Mouse (Mus musculus): ENCODE measurements around the gene Ric3.
"Not testable (repeated sequence)": the region's sequence is repeated elsewhere in the genome, so short reads cannot be mapped to it uniquely, and the experiment has no call there.

Gene Ric3

GRCm38 (mm10) chr7:109083113-109083812, at the start of gene Ric3:
Gene Ric3, minus strand, starts transcription at chr7:109083331.
- DNase-seq = peak; percentile 14

- peak; percentile 16 for DNase-seq
Measured at GRCm38 (mm10) chr7:109131565-109131964, 48.4 kb upstream of the Ric3 start.

GRCm38 (mm10) chr7:109129946-109130686, 47.0 kb upstream of the Ric3 start:
- DNase-seq = no peak

- peak; percentile 74 for DNase-seq
Measured at GRCm38 (mm10) chr7:109129442-109129841, 46.3 kb upstream of the Ric3 start.

- no peak for DNase-seq
Measured at GRCm38 (mm10) chr7:109115929-109116328, 32.8 kb upstream of the Ric3 start.

- not testable (repeated sequence) for DNase-seq
Measured at GRCm38 (mm10) chr7:109115488-109115887, 32.4 kb upstream of the Ric3 start.

GRCm38 (mm10) chr7:109114950-109115349, 31.8 kb upstream of the Ric3 start:
- DNase-seq = no peak

- DNase-seq = no peak
Measured at GRCm38 (mm10) chr7:109111000-109111399, 27.9 kb upstream of the Ric3 start.

GRCm38 (mm10) chr7:109104894-109105293, 21.8 kb upstream of the Ric3 start:
- no peak for DNase-seq

GRCm38 (mm10) chr7:109101167-109101566, 18.0 kb upstream of the Ric3 start:
- no peak for DNase-seq

GRCm38 (mm10) chr7:109098145-109099018, 15.3 kb upstream of the Ric3 start:
- DNase-seq = peak; percentile 46

- no peak for DNase-seq
Measured at GRCm38 (mm10) chr7:109097203-109097602, 14.1 kb upstream of the Ric3 start.

GRCm38 (mm10) chr7:109096618-109097017, 13.5 kb upstream of the Ric3 start:
- no peak for DNase-seq

- DNase-seq = no peak
Measured at GRCm38 (mm10) chr7:109094294-109094693, 11.2 kb upstream of the Ric3 start.

GRCm38 (mm10) chr7:109091316-109091715, 8.2 kb upstream of the Ric3 start:
- not testable (repeated sequence) for DNase-seq

GRCm38 (mm10) chr7:109086946-109087345, 3.8 kb upstream of the Ric3 start:
- DNase-seq = peak; percentile 7

- no peak for DNase-seq
Measured at GRCm38 (mm10) chr7:109083813-109084184, 668 bp upstream of the Ric3 start.

- peak; percentile 69 for DNase-seq
Measured at GRCm38 (mm10) chr7:109082269-109083112, 640 bp downstream of the Ric3 start.

GRCm38 (mm10) chr7:109072326-109072725, 10.8 kb downstream of the Ric3 start:
- DNase-seq = no peak

- no peak for DNase-seq
Measured at GRCm38 (mm10) chr7:109069641-109070040, 13.5 kb downstream of the Ric3 start.

GRCm38 (mm10) chr7:109059536-109059935, 23.6 kb downstream of the Ric3 start:
- DNase-seq = no peak

GRCm38 (mm10) chr7:109050831-109051230, 32.3 kb downstream of the Ric3 start:
- no peak for DNase-seq
